Mouse (Mus musculus) testis, adult 2 months (tissue): ENCODE data around the gene Nfkb1.

Source experiments
- CTCF ChIP-seq: fragments of 200-500 bp; IDR thresholded peaks from 2 replicates; pipeline ENCODE4 v1.5.1; 2012; ENCODE audit warnings: low read depth, mild to moderate bottlenecking, inconsistent platforms, low read length, moderate library complexity; ENCODE audit not compliant: control insufficient read depth, insufficient read depth, insufficient replicate concordance
- POLR2A ChIP-seq: fragments of 200-500 bp; IDR thresholded peaks from 2 replicates; pipeline ENCODE4 v1.6.1; 2012; ENCODE audit warnings: low read depth, mild to moderate bottlenecking, inconsistent platforms, low read length, moderate library complexity; ENCODE audit not compliant: control insufficient read depth

GRCm38 (mm10) chr3:135658540-135659097 is 32.7 kb downstream of the Nfkb1 start:
- TF ChIP-seq CTCF (no peak), POLR2A (no peak)
